Mouse (Mus musculus): ENCODE measurements around the gene Hipk2. TPM values are rescaled to one million over a fixed set of nuclear protein-coding genes. Genes with fewer than 3 reads are reported as not detected.

Hipk2 gene
- polyA plus RNA-seq, 1 experiment, result 34.3 TPM

GRCm38 (mm10) chr6:38690615-38691014 lies 185.3 kb downstream of the Hipk2 start:
- Histone ChIP-seq H3K27me3 (ENCODE audit: control insufficient read depth, insufficient read depth, low read length) (no peaks in the 10 kb centered on the region), H3K4me3 (replicated peaks; ENCODE audit: insufficient read depth, low read depth, low read length) (no peak overlapping the region), H3K4me1 (ENCODE audit: control insufficient read depth, insufficient read depth, low read length) (no peaks in the 10 kb centered on the region), H3K27ac (ENCODE audit: insufficient read depth, low read length) (no peak overlapping the region)
- WGBS, result 78% methylated on average over 4 of the region's 4 CpGs
- no peak for DNase-seq
- TF ChIP-seq POLR2A (IDR thresholded peaks at IDR 0.05; ENCODE audit: borderline replicate concordance, insufficient read depth, low read length), result no peak
- no peak for TF ChIP-seq CTCF (IDR thresholded peaks at IDR 0.05; ENCODE audit: borderline replicate concordance, insufficient read depth, low read depth, low read length)

DNA sequence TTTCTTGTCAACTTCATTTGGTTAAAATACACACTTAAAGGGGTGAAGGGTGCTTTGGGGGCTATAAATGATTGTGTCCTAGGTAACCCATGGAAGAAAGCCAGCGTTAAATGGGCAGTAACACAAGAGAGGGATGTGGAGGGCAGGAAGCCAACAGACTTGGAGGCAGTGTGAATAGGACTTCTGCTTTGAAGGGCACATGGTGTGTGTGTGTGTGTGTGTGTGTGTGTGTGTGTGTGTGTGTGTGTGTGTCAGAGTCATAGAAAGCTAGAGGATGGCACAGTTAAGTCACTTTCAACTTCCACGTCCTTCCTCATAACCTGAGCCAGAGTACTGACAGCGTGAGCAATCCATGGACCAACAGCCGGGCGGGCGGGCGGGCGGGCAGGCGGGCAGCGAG lies 187.1 kb downstream of the Hipk2 start:
- no peak for DNase-seq
- Histone ChIP-seq H3K27me3 (ENCODE audit: control insufficient read depth, insufficient read depth, low read length) (no peaks in the 10 kb centered on the region), H3K4me3 (replicated peaks; ENCODE audit: insufficient read depth, low read depth, low read length) (no peak overlapping the region), H3K27ac (ENCODE audit: insufficient read depth, low read length) (no peak overlapping the region), H3K4me1 (ENCODE audit: control insufficient read depth, insufficient read depth, low read length) (no peaks in the 10 kb centered on the region)
- WGBS, result 47% methylated on average over 10 of the region's 10 CpGs
- TF ChIP-seq POLR2A (IDR thresholded peaks at IDR 0.05; ENCODE audit: borderline replicate concordance, insufficient read depth, low read length) (no peak), CTCF (IDR thresholded peaks at IDR 0.05; ENCODE audit: borderline replicate concordance, insufficient read depth, low read depth, low read length) (no peak)

GRCm38 (mm10) chr6:38687216-38687615 lies 188.7 kb downstream of the Hipk2 start:
- no peak for TF ChIP-seq POLR2A (IDR thresholded peaks at IDR 0.05; ENCODE audit: borderline replicate concordance, insufficient read depth, low read length)
- peak; percentile 66 for TF ChIP-seq CTCF (IDR thresholded peaks at IDR 0.05; ENCODE audit: borderline replicate concordance, insufficient read depth, low read depth, low read length)
- H3K27ac ChIP-seq (ENCODE audit: insufficient read depth, low read length), result no peak overlapping the region

GRCm38 (mm10) chr6:38682532-38682931 lies 193.4 kb downstream of the Hipk2 start:
- no peak overlapping the region for H3K4me3 ChIP-seq (replicated peaks; ENCODE audit: insufficient read depth, low read depth, low read length)
- no peaks in the 10 kb centered on the region for H3K27me3 ChIP-seq (ENCODE audit: control insufficient read depth, insufficient read depth, low read length)
- no peak overlapping the region for H3K27ac ChIP-seq (ENCODE audit: insufficient read depth, low read length)
- H3K4me1 ChIP-seq (ENCODE audit: control insufficient read depth, insufficient read depth, low read length), result no peaks in the 10 kb centered on the region
- WGBS, result 67% methylated on average over 2 of the region's 2 CpGs
- DNase-seq, result no peak
- TF ChIP-seq POLR2A (IDR thresholded peaks at IDR 0.05; ENCODE audit: borderline replicate concordance, insufficient read depth, low read length), result no peak
- TF ChIP-seq CTCF (IDR thresholded peaks at IDR 0.05; ENCODE audit: borderline replicate concordance, insufficient read depth, low read depth, low read length), result no peak

More at GRCm38 (mm10) chr6:38687216-38687615, 188.7 kb downstream of the Hipk2 start:
- Histone ChIP-seq H3K27me3 (ENCODE audit: control insufficient read depth, insufficient read depth, low read length) (no peaks in the 10 kb centered on the region), H3K4me1 (ENCODE audit: control insufficient read depth, insufficient read depth, low read length) (no peaks in the 10 kb centered on the region), H3K4me3 (replicated peaks; ENCODE audit: insufficient read depth, low read depth, low read length) (no peak overlapping the region)
- WGBS, result 32% methylated on average over 11 of the region's 11 CpGs
- DNase-seq, result peak; percentile 45 to 62

- WGBS, result 75% methylated on average over 9 of the region's 9 CpGs
Measured at GRCm38 (mm10) chr6:38677629-38678028, 198.3 kb downstream of the Hipk2 start.

GRCm38 (mm10) chr6:38676723-38677122 lies 199.2 kb downstream of the Hipk2 start:
- Histone ChIP-seq H3K4me1 (ENCODE audit: control insufficient read depth, insufficient read depth, low read length) (no peaks in the 10 kb centered on the region; the same call in 1 of the 2 replicates), H3K27me3 (ENCODE audit: control insufficient read depth, insufficient read depth, low read length) (no peaks in the 10 kb centered on the region), H3K27ac (ENCODE audit: insufficient read depth, low read length) (no peak overlapping the region), H3K4me3 (replicated peaks; ENCODE audit: insufficient read depth, low read depth, low read length) (no peak overlapping the region)
- TF ChIP-seq POLR2A (IDR thresholded peaks at IDR 0.05; ENCODE audit: borderline replicate concordance, insufficient read depth, low read length), result no peak
- no peak for TF ChIP-seq CTCF (IDR thresholded peaks at IDR 0.05; ENCODE audit: borderline replicate concordance, insufficient read depth, low read depth, low read length)
- WGBS, result 64% methylated on average over 14 of the region's 14 CpGs
- DNase-seq, result no peak

More at GRCm38 (mm10) chr6:38677629-38678028, 198.3 kb downstream of the Hipk2 start:
- no peak overlapping the region for H3K4me3 ChIP-seq (replicated peaks; ENCODE audit: insufficient read depth, low read depth, low read length)
- DNase-seq, result no peak
- no peaks in the 10 kb centered on the region; the same call in 1 of the 2 replicates for H3K4me1 ChIP-seq (ENCODE audit: control insufficient read depth, insufficient read depth, low read length)
- no peaks in the 10 kb centered on the region for H3K27me3 ChIP-seq (ENCODE audit: control insufficient read depth, insufficient read depth, low read length)
- no peak for TF ChIP-seq POLR2A (IDR thresholded peaks at IDR 0.05; ENCODE audit: borderline replicate concordance, insufficient read depth, low read length)
- TF ChIP-seq CTCF (IDR thresholded peaks at IDR 0.05; ENCODE audit: borderline replicate concordance, insufficient read depth, low read depth, low read length), result no peak
- no peak overlapping the region for H3K27ac ChIP-seq (ENCODE audit: insufficient read depth, low read length)

- DNase-seq, result no peak
- Histone ChIP-seq H3K4me3 (replicated peaks; ENCODE audit: insufficient read depth, low read depth, low read length) (no peak overlapping the region), H3K27me3 (ENCODE audit: control insufficient read depth, insufficient read depth, low read length) (no peaks in the 10 kb centered on the region), H3K27ac (ENCODE audit: insufficient read depth, low read length) (no peak overlapping the region), H3K4me1 (ENCODE audit: control insufficient read depth, insufficient read depth, low read length) (peaks cover 3% of the 10 kb centered on the region)
- TF ChIP-seq CTCF (IDR thresholded peaks at IDR 0.05; ENCODE audit: borderline replicate concordance, insufficient read depth, low read depth, low read length), result no peak
- no peak for TF ChIP-seq POLR2A (IDR thresholded peaks at IDR 0.05; ENCODE audit: borderline replicate concordance, insufficient read depth, low read length)
- WGBS, result 89% methylated on average over 6 of the region's 6 CpGs
Measured at GRCm38 (mm10) chr6:38676217-38676616, 199.7 kb downstream of the Hipk2 start.

DNA sequence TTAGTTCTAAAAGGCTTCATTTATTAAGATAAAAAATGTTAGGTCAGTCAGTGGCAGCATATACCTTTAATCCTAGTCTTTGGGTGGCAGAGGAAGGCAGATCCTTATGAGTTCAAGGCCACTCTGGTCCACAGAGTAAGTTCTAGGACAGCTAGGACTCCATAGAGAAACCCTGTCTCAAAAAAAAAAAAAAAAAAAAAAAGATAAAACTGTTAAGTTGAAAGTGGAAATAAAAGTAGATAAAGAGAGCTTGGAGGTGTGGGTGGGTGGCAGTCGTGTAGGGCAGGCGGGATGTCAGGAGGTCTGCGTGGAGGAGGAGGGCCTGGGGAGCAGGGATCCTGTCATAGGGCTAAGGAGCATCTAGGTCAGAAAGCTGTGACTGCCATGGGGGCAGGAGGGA lies 204.0 kb downstream of the Hipk2 start:
- Histone ChIP-seq H3K27me3 (ENCODE audit: control insufficient read depth, insufficient read depth, low read length) (no peaks in the 10 kb centered on the region), H3K4me1 (ENCODE audit: control insufficient read depth, insufficient read depth, low read length) (peaks cover 3% of the 10 kb centered on the region), H3K4me3 (replicated peaks; ENCODE audit: insufficient read depth, low read depth, low read length) (no peak overlapping the region), H3K27ac (ENCODE audit: insufficient read depth, low read length) (no peak overlapping the region)
- WGBS, result 91% methylated on average over 3 of the region's 3 CpGs
- DNase-seq, result no peak
- TF ChIP-seq CTCF (IDR thresholded peaks at IDR 0.05; ENCODE audit: borderline replicate concordance, insufficient read depth, low read depth, low read length), result no peak
- TF ChIP-seq POLR2A (IDR thresholded peaks at IDR 0.05; ENCODE audit: borderline replicate concordance, insufficient read depth, low read length), result no peak

Data from cerebellum, adult 2 months (tissue).